Mouse (Mus musculus) heart, postnatal 14 days (tissue): Measurements from ENCODE around the gene Gm16253. TPM values are rescaled to one million over a fixed set of nuclear protein-coding genes. Genes with fewer than 3 reads are reported as not detected.
A peak's percentile ranks its signal among the peaks of the same experiment; 100 is the strongest.

Source experiments
- DNase-seq, 2 experiments: peaks; one replicate each; pipeline ENCODE4 v3.0.0; 2021 to 2022
- intact Hi-C: fragments of 180-260 bp; cut with DNase I; formaldehyde crosslinking; loops from one replicate; pipeline ENCODE4 v1.15.1; 2025
- total RNA-seq, 2 experiments: library from RNA; stranded (reverse); gene quantifications; 2 replicates each; pipeline ENCODE4 v1.2.3; 2021

Gm16253 gene
- total RNA-seq, 2 experiments from 2014 or later: 3.7 to 4.5 TPM

DNA sequence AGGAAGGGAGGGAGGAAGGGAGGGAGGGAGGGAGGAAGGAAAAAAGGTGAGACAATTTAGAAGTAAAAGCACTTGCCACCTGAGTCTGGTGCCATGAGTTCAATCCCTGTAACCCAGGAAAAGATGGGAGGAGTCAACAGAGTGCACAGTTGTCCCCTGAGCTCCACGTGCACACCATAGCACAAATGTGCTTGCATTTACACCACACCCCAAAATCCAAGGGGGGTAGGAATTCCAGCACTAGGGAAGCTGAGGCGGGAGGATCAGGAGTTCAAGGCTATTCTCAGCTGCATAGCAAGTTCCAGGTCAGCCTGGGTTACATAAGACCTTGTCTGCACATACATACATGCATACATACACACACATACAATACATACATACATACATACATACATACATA is 5.4 kb upstream of the Gm16253 start:
- no peak for DNase-seq
- intact Hi-C loops: no loop called here

DNA sequence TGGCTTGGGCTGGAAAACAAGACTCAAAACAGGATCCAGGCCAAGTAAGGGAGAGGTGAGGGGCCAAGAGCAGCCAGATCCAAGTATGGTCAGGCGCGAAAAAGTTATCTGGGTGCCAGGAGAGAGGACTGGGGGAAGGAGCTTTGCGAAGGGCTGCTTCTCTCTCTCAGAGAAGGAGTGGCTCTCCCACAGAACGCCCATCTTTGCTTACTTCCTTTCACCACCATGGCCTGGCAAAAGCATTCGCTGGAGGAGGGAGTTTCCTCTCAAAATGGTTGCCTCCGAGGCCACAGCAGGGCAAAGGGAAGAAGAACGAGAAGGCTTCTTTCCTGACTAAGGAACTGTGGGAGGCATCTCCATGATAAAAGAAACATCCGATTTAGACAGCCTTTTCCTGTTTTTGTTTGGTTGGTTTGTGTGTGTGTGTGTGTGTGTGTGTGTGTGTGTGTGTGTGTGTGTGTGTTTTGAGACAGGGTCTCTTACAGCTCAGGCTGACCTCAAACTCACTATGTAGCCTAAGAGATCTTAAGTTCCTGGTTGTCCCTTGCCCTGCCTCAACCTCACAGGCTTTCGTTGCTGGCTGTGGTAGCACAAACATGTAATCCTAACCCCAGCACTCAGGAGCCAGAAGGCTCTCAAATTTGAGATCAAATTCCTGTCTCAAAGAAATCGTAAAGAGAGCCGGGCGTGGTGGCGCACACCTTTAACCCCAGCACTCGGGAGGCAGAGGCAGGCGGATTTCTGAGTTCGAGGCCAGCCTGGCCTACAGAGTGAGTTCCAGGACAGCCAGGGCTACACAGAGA is 4.7 kb upstream of the Gm16253 start:
- peak; percentile 57 to 80 for DNase-seq
- intact Hi-C loops: no loop called here

DNA sequence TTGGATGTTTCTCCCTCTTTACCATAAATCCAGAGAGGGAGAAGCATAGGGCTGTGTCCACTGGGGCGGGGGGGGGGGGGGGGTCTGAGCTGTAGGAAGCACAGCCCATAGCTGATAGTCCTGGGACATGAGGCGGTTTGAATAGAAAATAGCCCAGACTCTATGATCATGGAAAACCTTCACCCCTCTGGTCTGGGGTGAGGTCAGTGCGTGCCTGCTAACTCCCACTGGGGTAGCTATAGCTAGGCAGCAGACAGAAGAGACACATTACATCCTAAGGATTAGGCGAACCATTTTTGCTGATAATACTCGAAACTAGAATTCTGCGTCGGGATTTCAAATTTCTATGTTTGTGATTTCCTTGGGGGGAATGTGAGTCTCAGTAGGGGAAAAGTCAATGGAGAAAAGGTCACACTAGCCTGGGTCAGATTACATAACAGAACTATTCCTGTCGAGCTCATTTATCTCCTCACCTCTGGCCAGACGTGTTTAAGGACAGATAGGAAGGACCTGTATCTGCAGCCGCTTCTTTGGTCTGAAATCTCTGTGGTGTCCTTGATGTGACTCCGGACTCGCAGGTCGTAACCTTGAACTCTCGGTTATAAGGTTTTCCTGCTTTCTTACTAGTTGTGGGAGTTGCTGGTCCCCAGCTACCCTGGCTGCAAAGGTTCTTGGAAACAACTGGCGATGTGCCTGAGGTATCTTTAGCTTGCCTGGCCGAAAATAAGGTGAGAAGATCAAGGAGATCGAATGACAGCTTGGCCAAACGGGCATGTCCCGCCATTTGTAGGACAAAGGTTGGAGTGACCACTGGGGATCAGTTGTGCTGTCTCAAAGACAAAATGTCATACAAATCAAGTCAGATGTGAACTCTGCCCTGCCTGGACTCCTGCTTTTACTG is 2.9 kb upstream of the Gm16253 start:
- intact Hi-C loops: no loop called here
- no peak for DNase-seq

DNA sequence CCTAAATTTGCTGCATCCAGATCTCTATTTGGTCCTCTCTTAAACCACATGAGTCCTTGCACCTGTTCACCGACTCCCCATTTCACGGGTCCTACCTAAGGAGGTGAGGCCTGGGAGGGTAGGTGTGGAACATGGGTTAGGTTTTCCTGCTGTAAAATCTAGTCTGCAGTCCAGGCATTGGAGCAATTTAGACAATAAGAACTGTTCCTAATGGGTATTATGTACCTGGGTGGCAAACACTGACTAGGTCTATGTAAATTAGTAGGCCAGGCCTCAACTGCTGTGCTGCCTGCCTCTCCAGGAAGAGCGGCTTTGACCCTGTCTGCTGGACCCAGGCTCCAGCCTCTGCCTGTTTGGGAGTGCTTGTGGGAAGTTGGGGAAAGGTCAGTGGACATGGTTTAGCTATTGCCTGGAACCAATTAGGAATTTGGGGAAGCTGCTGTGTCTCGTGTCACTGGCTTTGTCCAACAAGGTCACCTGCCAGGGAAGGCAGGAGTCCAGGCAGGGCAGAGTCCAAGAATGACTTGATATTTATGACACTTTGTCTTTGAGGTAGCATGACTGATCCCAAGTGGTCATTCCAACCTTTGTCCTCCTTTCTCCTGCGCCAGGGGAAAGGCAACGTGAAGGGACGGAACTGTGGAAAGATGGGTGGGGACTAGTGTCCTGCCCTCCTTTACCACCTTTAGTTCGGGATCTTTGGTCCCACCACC is 1.4 kb upstream of the Gm16253 start:
- intact Hi-C loops: no loop called here
- DNase-seq: peak; percentile 75 to 88

DNA sequence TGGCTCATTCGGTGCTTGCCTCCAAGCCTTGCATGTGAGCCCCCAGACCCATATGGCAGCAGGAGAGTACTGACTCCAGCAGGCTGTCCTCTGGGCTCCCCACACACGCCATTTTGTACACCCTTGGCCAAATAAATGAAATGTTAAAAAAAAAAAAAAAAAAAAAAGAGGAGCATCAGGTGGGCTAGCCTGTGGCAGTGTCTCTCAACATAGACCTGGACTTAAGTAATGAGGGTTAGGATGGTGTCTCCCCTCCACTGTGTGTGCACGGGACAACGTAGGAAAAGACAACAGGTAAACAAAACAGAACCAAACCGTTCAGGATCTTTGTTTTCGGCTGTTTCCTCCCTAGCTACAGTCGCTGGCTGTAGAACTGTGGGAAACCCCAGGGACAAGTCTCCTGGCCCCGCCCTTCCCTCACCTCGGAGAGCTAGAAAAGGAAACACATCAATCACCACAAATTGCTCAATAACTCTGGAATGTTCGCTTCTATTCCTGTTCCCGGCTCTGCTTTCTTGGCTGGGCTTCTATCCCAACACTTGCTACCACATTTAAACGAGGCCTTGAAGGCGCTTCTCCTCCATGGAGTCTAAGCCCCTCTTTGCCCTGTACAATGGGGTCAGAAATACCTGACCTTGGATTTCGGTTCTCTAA is 652 bp upstream of the Gm16253 start:
- peak; percentile 76 to 77 for DNase-seq
- intact Hi-C loops: loop anchor here (1.0 kb wide), 1 partner anchor 19 kb away; the partner anchor contains the start of gene Txnip

DNA sequence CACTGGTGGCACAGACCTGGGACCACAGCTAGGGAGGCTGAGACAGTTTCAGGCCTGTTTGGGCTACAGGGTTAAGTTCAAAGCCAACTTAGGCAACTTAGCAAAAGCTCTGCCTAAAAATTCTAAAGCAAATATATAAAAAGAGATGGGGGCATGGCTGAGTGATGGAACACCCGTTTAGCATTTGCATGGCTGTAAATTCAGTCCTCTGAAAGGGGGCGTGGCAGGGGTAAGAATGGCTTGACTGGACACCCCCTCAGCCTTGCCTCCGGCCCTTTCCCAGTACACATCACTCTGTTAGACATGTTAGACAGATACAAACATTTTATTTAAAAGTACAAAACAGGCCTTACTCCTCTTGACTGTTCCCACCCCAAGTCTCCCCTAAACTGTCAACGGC is 782 bp downstream of the Gm16253 start:
- peak in 1 of 2 experiments; percentile 32 for DNase-seq
- intact Hi-C loops: no loop called here

DNA sequence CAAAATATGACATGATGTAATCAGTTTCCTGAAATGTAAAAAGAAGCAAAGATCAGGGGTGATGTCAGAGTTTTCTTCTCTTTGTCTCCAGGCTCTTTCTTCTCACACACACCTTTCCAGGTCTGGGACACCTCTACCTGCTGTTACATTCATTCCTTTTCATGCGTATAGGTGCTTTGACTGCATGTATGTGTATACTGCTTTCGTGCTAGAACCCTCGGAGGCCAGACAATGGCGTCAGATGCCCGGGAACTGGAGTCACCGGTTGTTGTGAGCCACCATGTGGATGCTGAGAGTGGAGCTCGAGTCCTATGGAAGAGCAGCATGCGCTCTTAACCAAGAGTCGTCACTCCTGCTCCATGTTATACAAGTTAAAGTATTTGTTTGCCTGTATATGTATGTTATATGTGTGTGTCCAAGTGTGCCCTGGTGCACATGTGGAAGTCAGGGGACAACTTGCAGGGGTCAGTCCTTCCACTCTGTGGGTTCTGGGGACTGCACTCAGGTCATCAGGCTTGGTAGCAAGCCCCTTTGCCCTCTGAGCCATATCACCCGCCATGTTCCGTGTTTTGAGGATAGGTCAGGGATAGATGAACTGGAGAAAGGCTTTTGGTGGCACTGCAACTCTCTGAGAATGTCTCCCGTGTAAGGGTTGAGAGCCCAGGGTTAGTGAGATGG is 1.9 kb downstream of the Gm16253 start:
- intact Hi-C loops: no loop called here
- peak in 1 of 2 experiments; percentile 25 for DNase-seq

DNA sequence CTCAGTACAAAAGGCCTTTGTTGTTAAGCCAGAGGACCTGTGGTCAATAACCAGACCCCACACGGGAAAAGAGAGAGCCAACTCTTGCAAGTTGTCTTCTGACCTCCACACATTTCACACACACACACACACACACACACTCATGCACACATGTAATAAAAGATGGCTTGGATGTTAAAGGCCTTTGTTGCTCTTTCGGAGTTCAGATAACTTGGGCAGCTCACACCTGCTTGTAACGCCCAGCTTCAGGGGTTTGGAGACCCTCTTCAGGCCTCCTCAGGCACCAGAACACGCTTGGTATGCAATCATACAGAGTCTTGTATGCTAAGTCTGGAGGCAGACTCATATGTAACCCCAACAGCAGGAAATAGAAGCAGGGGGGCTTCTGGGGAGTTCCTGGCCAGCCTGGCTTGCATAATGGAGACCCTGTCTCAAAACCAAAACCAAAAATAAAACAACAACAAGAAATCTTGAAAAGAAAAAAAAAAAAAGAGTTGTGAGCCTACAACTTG is 2.5 kb downstream of the Gm16253 start:
- no peak for DNase-seq
- intact Hi-C loops: no loop called here

DNA sequence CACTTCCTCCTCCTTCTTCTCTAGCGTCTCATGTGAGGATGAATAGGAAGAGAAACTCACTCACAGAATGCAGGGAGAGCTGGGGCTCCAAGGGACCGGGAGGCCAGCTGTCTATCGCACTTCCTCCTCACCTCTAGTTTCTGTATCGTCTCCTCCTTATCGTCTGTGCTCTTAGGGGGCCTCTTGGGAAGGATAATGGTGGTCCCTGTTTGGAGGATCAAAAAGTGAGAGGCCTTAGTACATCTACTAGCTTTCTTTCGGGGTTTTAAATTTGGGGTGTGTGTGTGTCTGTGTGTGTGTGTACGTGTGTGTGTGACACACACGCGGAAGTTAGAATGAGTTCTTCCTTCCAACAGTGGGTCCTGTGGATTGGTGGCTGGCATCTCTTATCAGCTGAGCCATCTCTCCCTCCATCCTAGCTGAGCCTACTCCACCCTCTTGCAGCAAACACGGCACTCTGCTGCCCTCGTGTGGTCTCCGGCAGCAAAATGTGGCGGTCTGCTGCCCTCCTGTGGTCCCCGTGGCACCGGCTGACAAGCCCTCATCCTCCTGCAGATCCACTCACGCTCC is 3.2 kb downstream of the Gm16253 start:
- intact Hi-C loops: loop anchor here (1.0 to 2.0 kb wide), 2 partner anchors 33 to 55 kb away; partner anchors contain the start of genes Gm42957 and Pex11b
- DNase-seq: peak; percentile 92 to 94

DNA sequence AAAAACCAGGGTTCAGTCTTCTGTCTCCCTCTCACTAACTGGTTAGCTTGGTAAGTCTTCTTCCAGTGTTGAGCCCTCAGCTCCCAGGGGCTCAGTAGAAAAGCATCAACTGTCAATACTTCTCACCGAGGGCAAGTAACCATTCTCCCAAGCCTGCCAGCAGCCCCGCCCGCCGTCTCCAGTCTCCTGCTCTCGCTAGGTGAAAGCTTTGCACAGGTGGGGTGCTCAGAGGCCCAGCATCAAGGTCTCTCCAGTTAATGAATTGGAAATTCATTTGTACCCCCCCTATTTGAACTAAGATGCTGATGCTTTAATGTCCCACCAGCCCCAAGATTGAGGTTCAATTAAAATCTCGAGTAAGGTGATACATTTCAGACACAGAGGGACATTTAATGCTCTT is 4.4 kb downstream of the Gm16253 start:
- DNase-seq: no peak
- intact Hi-C loops: loop anchor here (2.0 kb wide), 1 partner anchor 54 kb away; the partner anchor contains the start of genes Gm42957 and Pex11b

DNA sequence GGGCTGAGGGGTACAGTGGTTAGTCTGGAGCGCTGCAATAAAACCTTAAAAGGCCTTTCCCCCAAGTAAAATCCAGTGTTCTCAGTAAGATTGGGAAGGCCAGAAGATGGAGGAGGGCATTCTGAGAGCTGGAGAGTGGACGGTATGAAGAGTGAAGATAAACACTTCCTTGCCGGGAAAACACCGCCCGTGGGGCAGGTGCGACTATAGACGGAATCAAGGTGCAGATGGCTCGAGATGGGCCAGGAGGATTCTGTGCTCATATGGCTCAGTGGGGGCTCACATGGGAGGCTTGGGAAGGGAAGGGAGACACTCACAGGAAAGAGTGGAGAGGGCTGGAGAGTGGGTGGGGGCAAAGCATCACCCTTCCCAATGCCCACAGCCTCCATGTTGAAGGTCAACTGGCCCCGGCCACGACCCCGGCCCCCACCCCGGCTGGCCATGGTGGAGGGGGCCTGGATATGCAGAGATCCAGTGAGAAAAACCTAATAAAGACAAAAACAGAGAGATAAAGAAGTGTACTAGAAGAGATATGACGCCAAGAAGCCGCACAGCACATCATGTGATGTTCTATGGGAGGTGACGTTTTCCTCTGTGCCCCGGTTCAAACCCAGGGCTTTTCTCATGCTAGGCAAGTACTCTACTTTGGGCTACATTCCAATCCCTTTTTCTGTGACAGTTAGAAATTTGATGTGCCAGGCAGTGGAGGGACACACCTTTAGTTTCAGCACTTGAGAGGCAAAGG is 5.2 kb downstream of the Gm16253 start:
- intact Hi-C loops: loop anchor here (2.0 kb wide), 1 partner anchor 53 kb away; the partner anchor contains the start of genes Gm42957 and Pex11b
- DNase-seq: no peak

DNA sequence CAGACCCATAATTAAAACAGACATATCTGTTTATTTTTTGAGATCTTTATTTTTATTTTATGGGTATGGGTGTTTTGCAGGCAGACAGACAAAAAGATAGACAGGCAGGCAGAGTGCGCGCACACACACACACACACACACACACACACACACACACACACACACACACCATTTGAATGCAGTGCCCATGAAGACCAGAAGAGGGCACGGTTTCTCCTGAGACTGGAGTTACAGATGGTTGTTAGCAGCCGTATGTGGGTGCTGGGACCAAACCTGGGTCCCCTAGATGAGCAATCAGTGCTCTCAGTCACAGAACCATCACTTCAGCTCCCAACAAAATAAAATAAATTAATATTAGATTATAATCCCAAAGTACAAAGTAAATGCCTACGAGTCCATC is 6.6 kb downstream of the Gm16253 start:
- intact Hi-C loops: no loop called here
- no peak for DNase-seq

DNA sequence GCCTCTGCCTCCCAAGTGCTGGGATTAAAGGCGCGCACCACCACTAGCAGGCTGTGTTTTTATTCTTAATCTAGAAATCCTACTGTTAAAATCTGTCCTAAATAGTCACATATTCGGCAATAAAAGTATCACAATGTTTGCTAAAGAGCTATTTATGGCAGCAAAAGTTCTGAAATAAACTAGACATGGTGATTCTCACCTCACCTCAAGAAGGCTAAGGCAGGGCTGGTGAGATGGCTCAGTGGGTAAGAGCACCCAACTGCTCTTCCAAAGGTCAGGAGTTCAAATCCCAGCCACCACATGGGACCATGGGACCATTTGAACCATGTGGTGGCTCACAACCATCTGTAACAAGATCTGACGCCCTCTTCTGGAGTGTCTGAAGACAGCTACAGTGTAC is 13.9 kb downstream of the Gm16253 start:
- intact Hi-C loops: no loop called here
- no peak for DNase-seq

DNA sequence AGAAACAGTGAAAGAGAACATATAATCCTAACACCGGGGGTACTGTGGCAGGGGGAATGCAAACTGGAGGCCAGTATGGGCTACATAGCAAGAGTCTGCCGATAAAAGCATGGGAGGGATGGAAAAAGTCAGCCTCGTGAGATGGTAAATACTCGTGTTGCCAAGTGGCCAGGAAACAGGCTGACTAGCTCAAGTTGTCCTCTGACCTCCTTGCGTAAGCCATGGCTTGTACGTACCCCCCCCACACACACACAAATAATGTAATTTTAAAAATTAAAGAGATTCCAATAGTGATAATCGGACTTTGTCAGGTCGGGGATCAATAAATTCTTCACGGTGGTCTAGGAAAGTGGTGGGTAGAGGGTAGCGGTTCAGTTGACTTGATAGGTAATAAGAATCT is 16.6 kb downstream of the Gm16253 start:
- no peak for DNase-seq
- intact Hi-C loops: no loop called here

DNA sequence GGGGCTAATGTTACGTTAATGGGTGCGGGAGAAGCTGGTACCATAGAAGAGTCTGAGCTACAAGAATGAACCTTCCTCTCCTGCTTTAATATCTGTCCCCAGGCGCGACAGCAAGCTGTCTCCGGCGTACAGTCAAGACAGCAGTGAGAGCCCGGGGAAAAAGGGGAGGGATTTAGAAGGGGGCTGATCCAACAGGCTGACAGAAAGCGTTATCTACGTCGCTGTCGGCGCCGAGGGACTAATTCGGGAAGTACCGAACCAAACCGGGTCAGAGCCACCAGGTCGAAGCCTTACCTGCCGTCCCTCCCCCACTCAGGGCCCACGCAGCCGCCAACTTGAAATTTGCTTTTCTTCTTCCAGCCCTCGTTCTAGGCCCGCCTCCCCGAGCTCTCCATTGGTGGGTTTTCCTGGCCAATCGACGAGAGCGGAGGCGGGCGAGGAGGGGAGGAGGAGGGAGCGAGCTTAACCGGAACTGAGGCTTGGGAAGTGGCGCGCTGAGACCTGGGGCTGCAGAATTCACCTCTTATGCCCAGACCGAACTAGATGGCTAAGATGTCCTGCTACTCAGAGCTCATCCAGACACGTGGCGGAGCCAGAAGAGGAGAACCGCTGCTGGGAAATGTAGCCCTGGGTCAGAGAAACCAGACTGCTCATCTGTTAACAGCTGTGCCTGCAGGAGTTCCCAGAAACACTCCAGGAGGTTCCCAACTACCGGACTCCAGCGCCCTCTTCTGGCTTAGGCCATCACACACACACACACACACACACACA is 17.2 kb downstream of the Gm16253 start, which contains the start of gene Polr3gl:
Polr3gl (minus strand) TSS at position 392 of the 771 bp plus-strand sequence.
- peak; percentile 93 for DNase-seq
- intact Hi-C loops: no loop called here

DNA sequence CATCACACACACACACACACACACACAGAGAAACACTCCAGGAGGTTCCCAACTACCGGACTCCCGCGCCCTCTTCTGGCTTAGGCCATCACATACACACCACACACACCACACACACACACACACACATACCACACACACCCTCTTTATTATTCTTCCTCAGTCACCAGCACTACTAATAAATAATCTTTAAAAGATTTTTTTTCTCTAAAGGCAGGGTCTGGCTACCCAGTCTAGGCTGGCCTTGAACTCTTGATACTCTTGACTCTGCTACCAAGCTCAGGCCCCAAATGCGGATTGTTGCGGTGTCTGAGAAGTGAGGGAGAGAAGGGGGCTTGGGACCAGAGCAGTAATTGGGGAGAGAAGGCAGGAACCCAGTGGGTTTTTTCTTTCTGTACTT is 18.1 kb downstream of the Gm16253 start:
- no peak for DNase-seq
- intact Hi-C loops: no loop called here

DNA sequence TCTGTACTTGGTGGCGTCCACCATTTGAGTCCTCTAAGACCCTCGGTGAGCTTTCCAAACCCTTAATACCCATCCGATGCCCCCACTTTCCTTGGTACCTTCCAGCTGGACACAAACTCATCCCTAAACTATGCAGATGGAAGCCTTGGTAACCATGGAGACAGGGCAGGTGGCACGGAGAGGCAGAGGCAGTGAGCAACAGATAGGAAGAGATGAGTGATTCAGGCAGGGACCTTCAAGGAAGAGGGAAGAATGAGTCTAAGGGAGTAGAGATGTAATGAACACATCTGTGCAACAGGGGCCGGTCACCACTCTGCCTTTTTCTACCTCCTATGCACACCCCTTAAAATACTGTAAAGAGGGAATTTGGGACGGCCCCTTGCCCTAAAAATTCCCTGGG is 18.9 kb downstream of the Gm16253 start:
- DNase-seq: no peak
- intact Hi-C loops: no loop called here
